Mouse (Mus musculus): ENCODE data around the gene Man1c1. TPM values are rescaled to one million over a fixed set of nuclear protein-coding genes. Genes with fewer than 3 reads are reported as not detected.

Man1c1 gene
- polyA plus RNA-seq, 1 experiment from 2014 or later = 1.5 TPM

- no peaks in the 10 kb centered on the region for H3K4me1 ChIP-seq (replicated peaks; ENCODE audit: control insufficient read depth, insufficient read depth)
- H3K9me3 ChIP-seq (ENCODE audit: control insufficient read depth, low read length) = no peaks in the 10 kb centered on the region
- H3K27ac ChIP-seq (replicated peaks) = no peak overlapping the region
- TF ChIP-seq CTCF (IDR thresholded peaks at IDR 0.05; ENCODE audit: low read depth) (no peak), EP300 (optimal IDR thresholded peaks at IDR 0.05) (no peak)
- no peak overlapping the region for H3K4me3 ChIP-seq (ENCODE audit: low read depth, low read length)
- H3K27me3 ChIP-seq (ENCODE audit: control insufficient read depth, insufficient read depth, low read length) = no peaks in the 10 kb centered on the region
- no peak overlapping the region for H3K9ac ChIP-seq (ENCODE audit: low read length)
- 33% methylated on average over 11 of the region's 11 CpGs for WGBS
- no peak overlapping the region for H3K4me2 ChIP-seq (replicated peaks; ENCODE audit: low read depth)
- ATAC-seq (ENCODE audit: low FRiP score, low TSS enrichment) = no peak
- peak; percentile 58 for DNase-seq (ENCODE audit: low spot score)
- H3K36me3 ChIP-seq (ENCODE audit: control insufficient read depth, insufficient read depth, low read length) = no peaks in the 10 kb centered on the region
Measured at GRCm38 (mm10) chr4:134591506-134592061, 112.5 kb downstream of the Man1c1 start.

DNA sequence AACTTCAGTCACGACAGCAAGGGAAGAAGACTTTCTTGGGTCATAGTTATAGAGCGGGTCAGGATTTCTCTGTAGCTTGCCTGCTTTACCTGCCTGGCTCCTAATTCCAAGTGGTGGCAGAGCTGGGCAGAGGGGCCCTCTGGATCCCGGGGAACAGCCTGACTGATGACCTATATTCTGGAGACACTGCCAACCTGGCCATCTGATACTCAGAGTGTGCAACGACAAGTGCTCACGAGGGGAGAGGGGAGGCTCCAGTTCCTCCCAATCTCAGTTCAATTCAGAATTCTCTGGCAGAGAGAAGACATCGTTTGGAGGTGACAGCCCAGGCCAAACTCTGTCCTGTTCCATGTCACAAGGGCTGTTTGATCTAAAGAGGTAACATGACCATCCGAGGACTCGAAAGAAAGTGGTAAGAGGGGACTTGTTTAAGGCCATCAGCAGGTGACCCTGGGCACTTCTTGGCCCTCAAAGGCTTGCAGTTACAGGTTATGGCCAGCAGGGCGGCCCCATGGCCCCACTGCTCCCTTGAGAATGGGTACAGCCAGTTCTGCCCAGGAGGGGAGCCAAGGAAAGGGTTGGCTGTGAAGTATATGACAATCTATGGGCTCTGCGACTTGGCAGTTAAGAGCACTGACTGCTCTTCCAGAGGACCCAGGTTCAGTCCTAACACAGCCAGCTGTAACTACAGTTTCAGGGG is 113.7 kb downstream of the Man1c1 start:
- Histone ChIP-seq H3K4me2 (replicated peaks; ENCODE audit: low read depth) (no peak overlapping the region), H3K27ac (replicated peaks) (no peak overlapping the region), H3K9ac (ENCODE audit: low read length) (no peak overlapping the region), H3K27me3 (ENCODE audit: control insufficient read depth, insufficient read depth, low read length) (no peaks in the 10 kb centered on the region), H3K4me3 (ENCODE audit: low read depth, low read length) (no peak overlapping the region), H3K4me1 (replicated peaks; ENCODE audit: control insufficient read depth, insufficient read depth) (no peaks in the 10 kb centered on the region), H3K9me3 (ENCODE audit: control insufficient read depth, low read length) (no peaks in the 10 kb centered on the region), H3K36me3 (ENCODE audit: control insufficient read depth, insufficient read depth, low read length) (no peaks in the 10 kb centered on the region)
- WGBS = 79% methylated on average over 10 of the region's 10 CpGs
- DNase-seq (ENCODE audit: low spot score) = no peak
- no peak for TF ChIP-seq EP300 (optimal IDR thresholded peaks at IDR 0.05)
- TF ChIP-seq CTCF (IDR thresholded peaks at IDR 0.05; ENCODE audit: low read depth) = peak; percentile 66
- ATAC-seq (ENCODE audit: low FRiP score, low TSS enrichment) = no peak

- ATAC-seq (ENCODE audit: low FRiP score, low TSS enrichment) = no peak
- no peak overlapping the region for H3K4me2 ChIP-seq (replicated peaks; ENCODE audit: low read depth)
- TF ChIP-seq CTCF (IDR thresholded peaks at IDR 0.05; ENCODE audit: low read depth) (no peak), EP300 (optimal IDR thresholded peaks at IDR 0.05) (no peak)
- H3K4me3 ChIP-seq (ENCODE audit: low read depth, low read length) = no peak overlapping the region
- H3K27me3 ChIP-seq (ENCODE audit: control insufficient read depth, insufficient read depth, low read length) = no peaks in the 10 kb centered on the region
- DNase-seq (ENCODE audit: low spot score) = no peak
- no peak overlapping the region for H3K9ac ChIP-seq (ENCODE audit: low read length)
- 86% methylated on average over 9 of the region's 9 CpGs for WGBS
- no peaks in the 10 kb centered on the region for H3K4me1 ChIP-seq (replicated peaks; ENCODE audit: control insufficient read depth, insufficient read depth)
- no peaks in the 10 kb centered on the region for H3K36me3 ChIP-seq (ENCODE audit: control insufficient read depth, insufficient read depth, low read length)
- no peaks in the 10 kb centered on the region for H3K9me3 ChIP-seq (ENCODE audit: control insufficient read depth, low read length)
- no peak overlapping the region for H3K27ac ChIP-seq (replicated peaks)
Measured at GRCm38 (mm10) chr4:134589786-134590185, 114.3 kb downstream of the Man1c1 start.

DNA sequence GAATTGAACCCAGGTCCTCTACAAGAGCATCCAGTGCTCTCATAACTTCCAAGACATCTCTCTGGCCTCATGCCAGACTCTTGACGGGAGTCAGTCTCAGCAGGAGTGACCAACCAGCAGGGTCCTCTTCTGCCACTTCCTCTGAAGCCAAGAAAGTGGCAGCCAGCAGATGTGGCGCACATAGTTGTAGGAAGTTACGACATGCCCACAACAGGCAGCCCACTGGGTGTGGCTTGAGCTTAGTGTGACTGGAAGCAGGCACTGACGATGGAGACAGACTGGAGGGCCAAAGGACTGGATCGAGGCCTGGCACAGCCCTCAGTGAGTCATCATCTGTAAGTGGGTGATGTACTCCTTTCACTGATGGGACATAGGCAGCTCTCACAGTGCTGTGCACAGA is 115.1 kb downstream of the Man1c1 start:
- ATAC-seq (ENCODE audit: low FRiP score, low TSS enrichment) = no peak
- no peak overlapping the region for H3K27ac ChIP-seq (replicated peaks)
- DNase-seq (ENCODE audit: low spot score) = no peak
- H3K4me1 ChIP-seq (replicated peaks; ENCODE audit: control insufficient read depth, insufficient read depth) = no peaks in the 10 kb centered on the region
- 65% methylated on average over 5 of the region's 5 CpGs for WGBS
- no peak overlapping the region for H3K4me2 ChIP-seq (replicated peaks; ENCODE audit: low read depth)
- no peak for TF ChIP-seq EP300 (optimal IDR thresholded peaks at IDR 0.05)
- no peak for TF ChIP-seq CTCF (IDR thresholded peaks at IDR 0.05; ENCODE audit: low read depth)
- no peaks in the 10 kb centered on the region for H3K36me3 ChIP-seq (ENCODE audit: control insufficient read depth, insufficient read depth, low read length)
- no peak overlapping the region for H3K9ac ChIP-seq (ENCODE audit: low read length)
- no peak overlapping the region for H3K4me3 ChIP-seq (ENCODE audit: low read depth, low read length)
- no peaks in the 10 kb centered on the region for H3K27me3 ChIP-seq (ENCODE audit: control insufficient read depth, insufficient read depth, low read length)
- H3K9me3 ChIP-seq (ENCODE audit: control insufficient read depth, low read length) = no peaks in the 10 kb centered on the region

DNA sequence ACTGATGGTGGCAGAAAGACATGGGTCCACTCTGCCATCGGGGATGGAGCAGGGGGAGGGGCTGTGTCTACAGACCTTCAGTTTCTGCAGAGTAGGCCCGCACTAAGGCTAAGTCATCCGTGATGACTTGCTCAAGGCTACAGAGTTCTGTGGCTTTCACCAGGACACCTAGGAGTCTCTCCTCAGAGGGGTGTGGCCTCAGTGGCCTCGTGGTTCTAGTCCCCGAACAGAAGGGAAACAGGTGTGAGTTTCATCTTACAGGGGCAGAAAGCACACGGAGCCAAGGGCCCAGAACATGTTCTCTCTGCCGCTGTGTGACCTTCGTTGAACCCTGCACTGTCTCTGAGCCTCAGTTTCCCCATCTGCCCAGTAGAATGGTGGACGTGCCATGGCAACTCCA is 115.8 kb downstream of the Man1c1 start:
- no peaks in the 10 kb centered on the region for H3K4me1 ChIP-seq (replicated peaks; ENCODE audit: control insufficient read depth, insufficient read depth)
- H3K27ac ChIP-seq (replicated peaks) = no peak overlapping the region
- H3K4me3 ChIP-seq (ENCODE audit: low read depth, low read length) = no peak overlapping the region
- H3K4me2 ChIP-seq (replicated peaks; ENCODE audit: low read depth) = no peak overlapping the region
- no peaks in the 10 kb centered on the region for H3K9me3 ChIP-seq (ENCODE audit: control insufficient read depth, low read length)
- no peaks in the 10 kb centered on the region for H3K27me3 ChIP-seq (ENCODE audit: control insufficient read depth, insufficient read depth, low read length)
- 89% methylated on average over 9 of the region's 9 CpGs for WGBS
- DNase-seq (ENCODE audit: low spot score) = no peak
- TF ChIP-seq CTCF (IDR thresholded peaks at IDR 0.05; ENCODE audit: low read depth) = no peak
- no peak for TF ChIP-seq EP300 (optimal IDR thresholded peaks at IDR 0.05)
- H3K9ac ChIP-seq (ENCODE audit: low read length) = no peak overlapping the region
- H3K36me3 ChIP-seq (ENCODE audit: control insufficient read depth, insufficient read depth, low read length) = no peaks in the 10 kb centered on the region
- no peak for ATAC-seq (ENCODE audit: low FRiP score, low TSS enrichment)

DNA sequence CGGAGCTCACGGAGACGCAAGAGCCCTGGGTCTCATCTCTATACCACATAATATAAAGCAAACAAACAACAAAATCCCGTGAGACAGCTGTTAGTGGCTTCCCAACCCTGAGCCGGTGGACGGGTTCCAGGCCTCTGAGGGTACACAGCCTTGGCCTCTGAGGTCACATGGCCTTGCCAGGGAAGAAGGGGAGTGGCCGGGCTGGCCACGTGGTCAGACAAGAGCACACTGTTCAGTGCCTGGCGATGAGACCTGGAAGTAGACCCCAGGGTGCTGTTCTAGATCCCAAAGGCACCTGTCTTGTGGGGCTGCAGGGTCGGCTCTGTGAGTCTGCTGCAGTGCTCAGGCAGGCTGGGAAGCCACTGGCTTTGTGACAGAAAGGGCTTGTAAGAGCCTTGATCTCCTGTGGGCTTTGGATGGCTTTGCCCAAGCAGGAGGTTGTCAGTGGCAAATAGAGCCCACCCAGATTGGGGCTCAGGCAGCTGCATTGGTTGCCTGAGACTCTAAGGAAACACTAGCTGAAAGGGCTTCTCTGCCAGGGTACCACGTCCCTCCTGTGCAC is 116.4 kb downstream of the Man1c1 start:
- Histone ChIP-seq H3K36me3 (ENCODE audit: control insufficient read depth, insufficient read depth, low read length) (no peaks in the 10 kb centered on the region), H3K9me3 (ENCODE audit: control insufficient read depth, low read length) (no peaks in the 10 kb centered on the region), H3K27ac (replicated peaks) (no peak overlapping the region), H3K4me2 (replicated peaks; ENCODE audit: low read depth) (no peak overlapping the region), H3K9ac (ENCODE audit: low read length) (no peak overlapping the region), H3K27me3 (ENCODE audit: control insufficient read depth, insufficient read depth, low read length) (no peaks in the 10 kb centered on the region), H3K4me3 (ENCODE audit: low read depth, low read length) (no peak overlapping the region), H3K4me1 (replicated peaks; ENCODE audit: control insufficient read depth, insufficient read depth) (no peaks in the 10 kb centered on the region)
- TF ChIP-seq EP300 (optimal IDR thresholded peaks at IDR 0.05) (no peak), CTCF (IDR thresholded peaks at IDR 0.05; ENCODE audit: low read depth) (no peak)
- WGBS = 54% methylated on average over 11 of the region's 11 CpGs
- no peak for ATAC-seq (ENCODE audit: low FRiP score, low TSS enrichment)
- no peak for DNase-seq (ENCODE audit: low spot score)
